Mouse (Mus musculus): ENCODE measurements around the gene Csnk1g1. TPM values are rescaled to one million over a fixed set of nuclear protein-coding genes. Genes with fewer than 3 reads are reported as not detected.

Csnk1g1 gene
- total RNA-seq, 2 experiments from 2014 or later = 43.4 to 45.0 TPM

DNA sequence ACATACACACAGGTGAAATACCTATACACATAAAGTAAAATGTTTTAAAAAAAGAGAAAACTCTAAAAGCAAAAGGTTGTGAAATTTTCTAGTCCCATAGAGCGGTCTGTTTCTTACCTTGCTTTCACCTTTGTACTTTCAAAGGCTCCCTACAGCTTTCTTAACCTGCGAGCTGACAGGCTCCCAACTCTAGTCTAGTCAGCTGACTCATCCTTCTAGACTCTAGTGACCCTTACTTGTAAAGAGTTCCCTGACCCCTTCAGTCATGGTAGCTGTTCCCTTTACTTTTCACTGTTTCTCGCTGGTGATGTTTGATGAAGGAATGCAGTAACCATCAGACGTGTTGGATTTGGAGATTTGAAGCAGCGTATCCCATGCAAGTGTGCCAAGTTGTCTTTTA, 78.3 kb downstream of the Csnk1g1 start:
- DNase-seq (ENCODE audit: low spot score in 2 of 2) = no peak
- intact Hi-C loops (cut with DNase I) = no loop called here

DNA sequence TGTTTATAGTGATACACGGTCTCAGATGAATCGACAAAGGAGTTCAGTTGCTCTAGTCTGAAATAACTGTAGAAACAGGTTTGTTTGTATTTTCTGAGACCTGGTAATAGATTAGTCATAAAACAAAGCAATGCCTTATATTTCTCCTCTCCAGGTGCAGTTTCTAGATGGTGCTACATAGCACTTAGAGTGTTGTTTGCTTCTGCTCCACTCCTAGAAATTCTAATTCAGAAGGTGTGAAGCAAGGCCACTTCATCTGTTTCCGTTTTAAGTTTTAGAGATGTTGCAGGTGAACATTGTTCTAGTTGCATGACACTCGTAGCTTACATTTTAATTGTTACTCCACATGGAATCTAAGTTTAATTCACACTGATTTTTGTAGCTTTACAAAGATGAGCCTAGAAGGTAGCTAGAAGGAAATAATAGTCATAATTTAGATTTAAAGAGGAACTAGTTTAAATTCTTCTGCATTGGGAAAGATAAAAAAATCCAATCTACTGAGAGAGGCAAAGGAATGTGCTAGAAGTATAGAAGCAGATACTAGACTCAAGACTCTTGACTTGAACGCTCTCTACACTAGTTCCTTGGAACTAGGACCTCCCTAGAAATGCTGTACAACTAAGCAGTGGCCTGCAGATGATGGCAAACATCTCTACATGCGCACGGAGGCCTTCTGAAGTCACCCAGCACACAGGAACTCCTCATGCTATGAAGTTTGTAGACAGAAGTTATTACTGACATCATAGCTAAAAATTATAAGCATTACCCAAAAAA, 87.1 kb downstream of the Csnk1g1 start:
- intact Hi-C loops (cut with DNase I) = no loop called here
- no peak for DNase-seq (ENCODE audit: low spot score in 2 of 2)

DNA sequence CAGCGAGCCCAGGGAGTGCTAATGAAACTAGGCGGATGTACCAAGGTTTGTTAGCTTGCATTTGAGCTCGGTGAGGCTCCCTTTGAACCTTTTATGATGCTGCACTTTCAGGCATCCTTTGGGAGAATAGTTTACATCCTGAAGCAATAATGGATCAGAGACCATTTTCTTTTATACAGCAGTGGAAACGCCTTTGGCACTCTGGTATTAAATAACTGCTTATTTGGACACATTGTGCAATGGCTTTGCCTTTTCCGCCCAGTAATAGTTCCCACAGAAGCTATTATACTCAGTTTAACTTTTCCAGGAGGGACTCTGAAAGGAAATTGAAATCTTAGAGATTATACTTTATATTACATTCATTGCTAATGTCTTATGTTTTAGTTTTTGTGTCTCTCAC, 90.2 kb downstream of the Csnk1g1 start:
- intact Hi-C loops (cut with DNase I) = no loop called here
- DNase-seq (ENCODE audit: low spot score in 2 of 2) = no peak

DNA sequence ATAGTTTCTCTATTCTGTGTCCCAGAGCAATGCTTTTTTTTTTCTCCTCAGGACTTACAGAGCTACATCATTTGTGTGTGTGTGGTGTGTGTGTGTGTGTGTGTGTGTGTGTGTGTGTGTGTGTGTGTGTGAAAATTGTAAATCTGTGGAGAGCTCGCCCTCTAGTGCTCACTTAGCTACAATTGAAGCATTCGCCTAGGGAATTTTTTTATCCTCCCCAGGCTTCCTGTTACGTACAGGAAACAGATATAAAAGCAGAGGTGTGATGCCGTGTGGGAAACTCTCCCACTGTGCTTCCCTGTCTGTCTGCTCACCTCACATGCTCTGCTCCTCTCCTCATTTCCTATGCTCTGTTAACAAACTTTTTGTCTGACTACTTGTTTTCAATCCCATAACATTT, 95.7 kb downstream of the Csnk1g1 start:
- intact Hi-C loops (cut with DNase I) = loop anchor here (2.0 to 10.0 kb wide), 2 partner anchors 96 to 400 kb away; partner anchors contain the start of genes Csnk1g1 and Trip4
- DNase-seq (ENCODE audit: low spot score in 2 of 2) = peak; percentile 60 to 86

DNA sequence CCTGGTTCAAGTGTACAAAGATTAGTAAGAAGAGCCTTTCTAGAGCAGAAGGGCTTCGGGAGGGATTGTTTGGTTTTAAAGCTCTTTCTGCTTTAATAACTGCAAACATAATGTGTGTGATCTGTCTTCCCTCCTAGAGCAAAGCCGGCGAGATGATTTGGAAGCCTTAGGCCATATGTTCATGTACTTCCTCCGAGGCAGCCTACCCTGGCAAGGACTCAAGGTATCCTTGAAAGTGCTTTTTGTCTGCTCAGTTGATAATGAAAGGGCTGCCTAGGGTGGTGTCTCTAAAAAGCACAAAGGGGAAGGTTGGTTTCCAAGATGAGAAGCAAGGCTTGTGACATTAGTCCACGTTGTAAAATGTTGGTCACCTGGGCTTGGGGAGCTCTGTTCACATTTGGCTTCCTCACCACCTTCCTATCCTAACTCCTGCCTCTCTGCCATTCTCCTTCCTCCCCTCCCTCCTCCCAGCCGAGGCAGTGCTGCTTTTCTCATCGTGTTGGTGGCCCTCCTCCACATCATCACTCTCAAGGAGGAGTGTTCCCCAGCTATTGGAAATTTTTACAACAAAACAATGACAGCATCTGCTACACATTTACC, 99.0 kb downstream of the Csnk1g1 start:
- intact Hi-C loops (cut with DNase I) = loop anchor here (10.0 kb wide), 1 partner anchor 403 kb away; no protein-coding TSS in a partner anchor
- peak; percentile 45 to 76 for DNase-seq (ENCODE audit: low spot score in 2 of 2)

DNA sequence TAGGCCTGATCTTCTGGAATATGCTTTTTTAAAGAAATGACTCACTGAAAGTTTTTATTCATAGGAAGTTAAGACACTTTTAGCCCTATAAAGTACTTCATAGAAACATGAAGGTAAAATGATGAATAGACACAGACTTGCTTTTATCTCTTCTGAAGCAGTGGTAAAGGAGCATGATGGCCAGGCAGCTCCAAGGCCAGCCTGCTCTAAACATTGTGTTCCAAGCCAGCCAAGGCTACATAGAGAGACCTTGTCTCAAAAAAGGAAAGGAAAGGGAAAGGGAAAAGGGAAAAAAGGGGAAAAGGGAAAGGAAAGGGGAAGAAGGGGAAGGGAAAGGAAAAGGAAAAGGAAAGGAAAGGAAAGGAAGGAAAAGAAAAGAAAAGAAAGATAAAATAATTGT, 111.9 kb downstream of the Csnk1g1 start:
- intact Hi-C loops (cut with DNase I) = no loop called here
- DNase-seq (ENCODE audit: low spot score in 2 of 2) = no peak

DNA sequence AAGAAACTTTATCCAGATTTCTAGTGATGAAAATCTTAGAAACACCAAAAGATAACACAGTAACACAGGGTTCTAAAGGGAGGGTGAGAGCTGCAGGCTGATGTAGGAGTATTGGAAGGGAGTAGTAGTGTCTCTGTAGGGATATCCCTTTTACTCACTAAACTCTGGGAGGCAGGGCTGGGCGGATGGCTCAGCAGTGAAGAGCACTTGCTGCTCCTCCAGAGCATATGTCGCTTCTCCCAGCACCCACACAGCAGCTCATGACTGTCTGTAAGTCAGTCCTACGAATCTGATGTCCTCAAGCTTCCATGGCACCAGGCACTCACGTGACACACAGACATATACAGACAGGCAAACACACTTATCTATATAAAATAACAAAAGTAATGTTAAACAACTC, 129.4 kb downstream of the Csnk1g1 start:
- intact Hi-C loops (cut with DNase I) = no loop called here
- peak in 1 of 2 experiments; percentile 87 for DNase-seq (ENCODE audit: low spot score in 2 of 2)

DNA sequence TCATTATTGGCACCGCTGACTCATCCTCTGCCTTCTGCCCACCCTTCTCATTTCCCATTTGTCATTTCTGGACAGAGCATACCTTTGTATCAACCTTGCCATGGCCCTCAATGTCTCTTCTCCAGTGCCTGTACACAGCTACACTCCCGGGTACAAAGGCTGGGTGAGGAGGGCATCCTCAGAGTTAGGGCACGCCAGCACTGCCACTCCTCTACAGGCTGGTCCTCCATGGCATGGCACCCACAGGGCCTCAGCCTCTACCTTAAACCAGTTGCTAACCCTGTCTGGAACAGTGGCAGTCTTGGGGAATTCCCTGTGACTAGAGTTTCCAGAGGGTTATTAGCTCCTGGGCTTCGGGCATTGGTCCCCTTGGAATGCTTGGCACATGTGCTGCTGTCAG, 129.9 kb downstream of the Csnk1g1 start:
- intact Hi-C loops (cut with DNase I) = no loop called here
- no peak for DNase-seq (ENCODE audit: low spot score in 2 of 2)

DNA sequence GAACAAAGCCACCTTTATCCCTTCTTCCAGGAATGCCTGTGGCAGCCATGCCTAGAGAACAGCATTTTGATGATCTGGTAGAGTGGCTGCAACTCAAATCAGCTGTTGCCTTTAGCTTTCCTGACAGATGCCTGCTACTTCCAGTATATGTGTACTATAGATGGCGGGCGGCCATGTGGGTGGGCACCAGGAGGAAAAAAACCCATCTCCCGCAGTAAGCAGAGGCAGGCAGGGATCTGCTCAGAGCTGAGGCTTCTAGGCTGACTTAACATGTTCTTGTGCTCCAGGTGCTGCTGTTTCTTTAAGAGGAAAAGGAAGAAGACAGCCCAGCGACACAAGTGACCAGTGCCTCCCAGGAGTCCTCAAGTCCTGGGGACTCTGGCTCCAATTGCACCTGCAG, 130.6 kb downstream of the Csnk1g1 start:
- DNase-seq (ENCODE audit: low spot score in 2 of 2) = peak in 1 of 2 experiments; percentile 84
- intact Hi-C loops (cut with DNase I) = no loop called here

DNA sequence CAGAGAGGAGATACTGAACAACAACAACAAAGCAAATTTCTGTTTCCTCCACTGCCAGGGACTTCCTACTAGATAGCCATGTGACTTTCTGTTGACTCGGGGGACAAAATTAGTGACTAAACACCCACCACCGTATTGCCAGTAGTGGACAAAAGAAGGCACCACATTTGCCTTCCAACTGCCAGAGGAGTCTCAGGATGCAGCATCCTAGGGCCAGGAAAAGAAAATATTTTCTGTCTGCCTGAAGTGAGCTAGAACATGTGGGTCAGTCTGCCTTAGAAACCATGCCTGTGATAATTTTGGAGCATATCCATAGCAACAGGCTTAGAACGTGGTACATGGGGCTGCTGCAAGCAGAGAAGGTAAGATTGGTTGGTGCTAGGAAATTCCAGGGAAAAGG, 132.1 kb downstream of the Csnk1g1 start:
- intact Hi-C loops (cut with DNase I) = no loop called here
- DNase-seq (ENCODE audit: low spot score in 2 of 2) = peak; percentile 47 to 81

DNA sequence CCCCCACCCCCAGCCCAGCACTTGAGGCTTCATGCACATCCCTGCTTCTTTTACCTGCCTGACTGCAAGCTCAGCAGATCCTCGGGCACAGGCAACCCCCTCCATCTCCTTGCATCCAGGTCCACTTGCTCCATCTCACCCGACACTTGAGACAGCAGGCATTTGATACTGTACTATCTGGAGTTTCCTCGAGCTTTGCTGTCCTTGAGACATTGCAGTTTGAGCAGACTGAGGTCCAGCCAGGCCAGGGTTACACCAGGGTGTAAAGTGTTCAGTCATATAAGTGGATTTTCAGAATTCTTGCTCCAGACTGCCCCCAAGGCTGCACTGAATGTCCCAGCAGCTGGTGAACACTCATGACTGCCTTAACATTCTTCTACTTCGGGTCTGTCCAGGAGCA, 133.6 kb downstream of the Csnk1g1 start:
- no peak for DNase-seq (ENCODE audit: low spot score in 2 of 2)
- intact Hi-C loops (cut with DNase I) = no loop called here

DNA sequence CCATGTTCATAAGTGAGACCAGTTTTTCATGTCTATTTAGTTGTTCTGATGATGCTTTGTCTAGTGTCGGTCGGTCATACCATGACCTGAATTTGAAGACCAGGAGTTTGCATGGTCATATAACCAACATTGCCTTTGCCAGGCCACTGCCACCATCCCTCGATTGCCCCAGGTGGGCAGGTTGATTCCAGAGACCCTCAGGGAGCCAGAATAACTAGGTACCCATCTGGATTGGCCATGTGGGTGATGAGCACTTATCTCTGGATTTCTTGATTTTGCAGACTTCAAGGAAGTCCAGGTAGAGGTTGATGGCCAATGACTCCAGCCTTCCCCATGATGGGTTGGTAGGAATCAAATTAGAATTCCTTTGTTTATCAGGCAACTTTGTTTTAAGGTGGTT, 134.5 kb downstream of the Csnk1g1 start:
- no peak for DNase-seq (ENCODE audit: low spot score in 2 of 2)

DNA sequence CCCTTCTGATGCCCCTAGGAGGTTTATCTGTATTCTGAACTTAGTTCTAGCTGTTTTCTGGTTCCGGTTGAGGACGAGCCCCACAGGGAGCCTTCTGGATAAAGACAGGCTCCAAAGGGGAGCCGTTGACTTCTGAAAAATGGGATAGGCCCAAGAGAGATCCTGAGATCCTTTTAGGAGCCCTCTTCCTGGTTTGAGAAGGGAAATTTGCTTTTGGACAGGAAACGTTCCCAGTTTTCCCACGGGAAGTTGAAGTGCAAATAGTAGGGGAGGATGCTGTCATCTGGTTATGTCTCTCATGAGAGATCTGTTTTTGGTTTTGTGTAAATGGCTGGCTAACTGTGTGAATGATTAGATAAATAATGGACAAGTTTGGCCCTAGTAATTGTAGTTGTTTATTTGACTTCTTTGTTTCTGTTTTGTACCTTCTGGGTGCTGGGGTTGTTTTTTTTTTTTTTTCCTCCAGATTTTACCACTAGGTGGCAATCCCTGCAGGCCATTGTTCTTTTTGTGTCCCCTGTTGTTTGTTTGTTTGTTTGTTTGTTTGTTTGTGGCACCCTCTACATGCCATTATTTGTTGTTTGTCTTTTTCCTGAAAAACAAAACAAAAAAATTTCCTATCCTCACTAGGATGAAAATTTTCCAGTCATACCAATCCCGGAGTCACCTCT, 141.3 kb downstream of the Csnk1g1 start:
- no peak for DNase-seq (ENCODE audit: low spot score in 2 of 2)
- intact Hi-C loops (cut with DNase I) = no loop called here

More for the DNA sequence above, 134.5 kb downstream of the Csnk1g1 start:
- intact Hi-C loops (cut with DNase I) = no loop called here

DNA sequence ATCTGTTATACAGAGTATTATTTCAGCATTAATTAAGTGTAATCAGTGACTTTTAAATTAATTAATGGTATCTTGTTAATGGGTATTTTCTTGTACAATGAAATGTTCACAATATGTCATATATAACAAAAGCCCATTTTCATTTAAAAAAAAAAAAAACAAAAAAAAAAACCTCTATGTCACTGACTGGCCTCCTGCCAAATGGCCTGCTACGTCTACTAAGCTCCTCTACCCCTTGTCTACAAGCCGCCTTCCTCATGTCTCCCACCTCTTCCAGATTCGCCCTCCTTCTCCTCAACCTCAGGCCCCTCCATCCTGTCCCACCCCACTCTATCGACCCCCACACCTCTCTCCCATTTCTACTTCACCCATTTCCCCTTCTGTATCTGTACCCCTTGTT, 142.8 kb downstream of the Csnk1g1 start:
- no peak for DNase-seq (ENCODE audit: low spot score in 2 of 2)
- intact Hi-C loops (cut with DNase I) = no loop called here

DNA sequence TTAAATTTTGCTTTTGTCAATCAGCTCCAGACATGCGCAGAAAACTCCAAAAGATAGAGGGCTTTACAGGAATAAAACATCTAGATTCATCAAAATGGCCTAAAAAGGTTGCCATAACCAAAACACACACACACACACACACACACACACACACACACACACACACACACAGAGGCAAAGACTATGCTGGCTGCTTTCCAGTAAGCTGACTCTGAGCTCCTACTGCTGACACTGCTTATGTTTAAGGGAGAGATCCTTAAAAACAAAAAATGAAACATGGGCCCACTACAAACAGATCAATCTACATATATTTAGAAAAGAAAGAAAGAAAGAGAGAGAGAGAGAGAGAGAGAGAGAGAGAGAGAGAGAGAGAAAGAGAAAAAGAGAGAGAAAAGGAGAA, 144.0 kb downstream of the Csnk1g1 start:
- intact Hi-C loops (cut with DNase I) = no loop called here
- no peak for DNase-seq (ENCODE audit: low spot score in 2 of 2)

DNA sequence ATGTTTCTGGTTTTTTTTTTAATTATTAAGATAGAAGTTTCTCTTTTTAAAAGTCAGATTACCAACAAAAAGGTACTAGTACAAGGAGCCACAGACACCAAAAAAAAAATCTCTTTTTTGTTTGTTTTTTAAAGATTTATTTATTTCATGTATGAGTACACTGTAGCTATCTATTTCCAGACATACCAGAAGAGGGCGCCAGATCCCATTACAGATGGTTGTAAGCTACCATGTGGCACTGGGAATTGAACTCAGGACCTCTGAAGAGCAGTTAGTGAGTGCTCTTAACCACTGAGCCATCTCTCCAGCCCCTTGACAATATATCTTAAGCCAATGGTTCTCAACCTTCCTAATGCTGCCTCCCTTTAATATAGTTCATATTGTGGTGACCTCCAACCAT, 144.9 kb downstream of the Csnk1g1 start:
- intact Hi-C loops (cut with DNase I) = no loop called here

DNA sequence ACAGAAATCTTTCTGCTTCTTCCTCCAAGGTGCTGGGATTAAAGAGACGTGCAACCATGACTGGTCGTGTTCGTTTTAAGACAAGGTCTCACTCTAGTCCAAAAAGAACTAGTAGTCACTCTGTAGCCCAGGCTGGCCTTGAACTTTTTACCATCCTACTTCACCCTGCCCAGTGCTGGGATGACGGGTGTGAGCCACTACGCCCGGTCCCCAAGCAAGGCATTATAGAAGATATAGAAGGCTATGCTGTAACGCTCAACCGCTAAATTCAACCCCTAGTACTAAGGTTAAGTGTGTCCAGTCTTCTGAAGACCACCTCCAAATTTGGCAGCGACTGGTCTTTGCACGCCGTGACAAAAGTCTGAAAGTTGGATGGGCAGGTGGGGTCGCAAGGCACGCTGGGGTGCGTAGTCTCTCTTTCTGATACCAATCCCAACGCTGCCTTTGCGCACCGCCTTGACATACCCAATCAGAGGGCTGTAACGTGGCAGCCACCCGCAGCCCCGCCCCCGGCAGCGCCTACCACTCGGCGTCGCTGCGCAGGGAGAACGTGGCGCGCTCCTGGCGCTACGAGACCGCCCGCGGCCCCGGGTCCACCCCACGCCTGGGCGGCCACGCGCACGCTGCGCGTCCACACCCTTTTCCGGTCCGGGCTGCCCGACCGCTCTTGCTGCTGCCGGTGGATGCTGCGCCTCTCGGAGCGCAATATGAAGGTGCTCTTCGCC, 151.0 kb downstream of the Csnk1g1 start, which contains the start of gene Ppib:
Gene Ppib (plus strand): TSS at position 640 of the 725 bp plus-strand sequence.
- peak; percentile 99 for DNase-seq (ENCODE audit: low spot score in 2 of 2)
- intact Hi-C loops (cut with DNase I) = loop anchor here (2.0 kb wide), 1 partner anchor 67 kb away; the partner anchor contains the start of genes Ciao2a and Snx1

More for the DNA sequence above, 144.9 kb downstream of the Csnk1g1 start:
- DNase-seq (ENCODE audit: low spot score in 2 of 2) = no peak

DNA sequence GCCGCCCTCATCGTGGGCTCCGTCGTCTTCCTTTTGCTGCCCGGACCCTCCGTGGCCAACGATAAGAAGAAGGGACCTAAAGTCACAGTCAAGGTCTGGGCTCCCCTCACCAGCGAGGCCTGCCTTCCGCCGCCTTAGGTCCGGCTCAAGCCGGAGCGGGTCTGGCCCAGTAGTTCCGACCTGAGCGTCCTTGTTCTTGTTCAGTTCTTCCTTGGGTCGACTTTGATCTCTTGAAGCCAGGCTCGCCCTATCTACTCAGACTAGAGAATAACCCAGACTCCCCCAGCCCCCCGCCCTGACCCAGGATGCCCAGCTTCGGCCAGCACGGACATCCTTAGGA, 151.6 kb downstream of the Csnk1g1 start:
- intact Hi-C loops (cut with DNase I) = loop anchor here (2.0 kb wide), 1 partner anchor 67 kb away; the partner anchor contains the start of genes Ciao2a and Snx1
- no peak for DNase-seq (ENCODE audit: low spot score in 2 of 2)

DNA sequence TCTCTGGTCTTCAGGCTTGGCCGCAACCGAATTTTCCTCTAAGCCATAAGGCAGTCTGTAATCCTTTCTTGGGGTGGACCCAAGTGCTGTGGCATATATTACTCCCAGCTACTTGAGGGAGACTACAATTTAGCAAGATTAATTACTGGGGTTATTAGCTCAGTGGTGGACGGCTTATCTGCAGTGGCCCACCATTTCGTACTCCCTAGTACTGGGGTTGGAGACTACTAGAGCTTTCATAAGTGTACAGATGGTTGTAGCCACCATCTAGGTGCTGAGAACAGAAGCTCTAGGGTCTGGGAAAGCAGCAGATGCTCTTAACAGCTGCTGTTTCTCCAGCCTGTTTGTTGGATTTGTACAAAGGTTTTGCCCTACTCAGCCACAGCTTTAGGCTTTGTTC, 152.3 kb downstream of the Csnk1g1 start:
- intact Hi-C loops (cut with DNase I) = loop anchor here (2.0 kb wide), 1 partner anchor 66 kb away; the partner anchor contains the start of genes Ciao2a and Snx1
- DNase-seq (ENCODE audit: low spot score in 2 of 2) = no peak

DNA sequence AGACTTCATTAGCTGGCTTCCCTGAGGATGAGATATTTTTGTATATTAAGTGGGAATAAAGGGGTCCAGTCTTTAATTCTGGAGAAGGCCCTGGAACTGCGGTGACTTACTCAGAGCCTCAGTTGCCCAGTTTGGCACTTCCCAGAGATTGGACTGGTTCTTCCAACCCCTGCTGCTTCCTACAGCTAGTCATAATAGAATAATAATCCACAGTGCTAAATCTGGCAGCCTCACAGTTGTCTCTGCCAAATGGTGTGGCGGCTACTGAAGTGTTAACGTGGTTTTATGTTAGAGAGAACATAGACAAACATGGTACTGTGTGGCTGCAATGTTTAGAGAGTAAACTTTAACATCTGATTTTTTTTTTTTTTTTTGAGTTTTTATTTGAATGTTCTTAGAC, 152.9 kb downstream of the Csnk1g1 start:
- intact Hi-C loops (cut with DNase I) = loop anchor here (2.0 kb wide), 1 partner anchor 65 kb away; the partner anchor contains the start of genes Ciao2a and Snx1
- DNase-seq (ENCODE audit: low spot score in 2 of 2) = no peak
